Mouse (Mus musculus) megakaryocyte, embryonic 14.5 days (primary cell): Measurements from ENCODE around the gene Gm38393.

ENCODE experiments used
- FLI1 ChIP-seq: IDR thresholded peaks from 2 replicates; pipeline ENCODE4 v1.6.1; 2012; ENCODE audit warnings: low read length, inconsistent platforms, mixed read lengths
- GATA1 ChIP-seq: IDR thresholded peaks from 3 replicates; pipeline ENCODE4 v1.6.1; 2012; ENCODE audit warnings: mixed read lengths, low read length, inconsistent platforms, borderline replicate concordance

DNA sequence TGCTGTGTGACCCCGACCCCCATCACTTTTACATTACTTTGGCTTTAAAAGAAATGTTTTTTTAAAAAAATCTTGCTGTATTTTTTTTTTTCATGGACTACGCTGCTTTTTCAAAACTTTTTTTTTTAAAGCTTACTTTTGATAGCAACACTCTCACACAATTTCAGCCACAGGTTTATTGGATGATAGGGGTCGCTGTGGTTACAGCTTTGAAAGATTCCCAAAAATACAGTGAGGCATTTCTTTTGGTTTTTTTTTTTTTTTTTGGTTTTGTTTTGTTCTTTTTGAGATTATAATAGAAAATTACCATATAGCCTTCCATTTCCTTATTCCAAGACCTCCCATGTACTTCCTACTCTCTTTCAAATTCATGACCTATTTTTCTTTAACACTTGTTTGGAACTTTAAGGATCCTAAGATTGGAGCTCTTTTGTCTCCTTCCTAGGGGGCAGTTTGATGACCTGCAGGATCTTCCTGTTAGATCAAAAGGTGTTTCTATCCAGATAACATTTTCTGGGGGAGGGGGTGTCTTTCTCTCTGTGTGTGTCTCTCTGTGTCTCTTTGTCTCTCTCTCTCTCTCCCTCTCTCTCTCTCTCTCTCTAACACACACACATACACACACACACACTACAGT, 3.0 kb upstream of the Gm38393 start:
- TF ChIP-seq GATA1 (no peak), FLI1 (no peak)
